18 mouse cellular contexts compared by ENCODE assay signal in genomic region chr4:104987631-104988030, GRCm38 (mm10).
A peak's percentile ranks its signal among the peaks of the same experiment; 100 is the strongest.
DNase-seq lines count a peak whose midpoint lies in the region; ATAC-seq and TF ChIP-seq lines count a peak whose summit lies in the region.
"Had no signal": no experiment of that assay in that cellular context is flagged by ENCODE, and none has a peak within 500 bp of the region (broad histone marks: within the 10 kb centered on the region; RNA-seq: fewer than 3 reads in every experiment).

No protein-coding gene starts in this region.

- 0 out of 2 replicates have a peak, but pooled peaks cover 2% of the 10 kb centered on the region for H3K4me1 ChIP-seq in kidney, embryonic 15.5 days
- peaks cover 12 to 37% of the 10 kb centered on the region in 2 experiments for H3K4me1 ChIP-seq in MEL (ENCODE audit: control insufficient read depth in 1 of 2, insufficient read depth in 2 of 2, low read length in 2 of 2)
- H3K4me1 ChIP-seq: embryonic facial prominence, embryonic 15.5 days; heart, embryonic 10.5 days; hindbrain, embryonic 13.5 days had no signal

- H3K27me3 ChIP-seq in kidney, embryonic 15.5 days: no peaks in the 10 kb centered on the region
- H3K27me3 ChIP-seq in MEL (ENCODE audit: control insufficient read depth in 1 of 2, insufficient read depth in 2 of 2, low read length in 2 of 2) (no peaks in the 10 kb centered on the region), Patski (no peaks in the 10 kb centered on the region)
- H3K27me3 ChIP-seq: embryonic facial prominence, embryonic 15.5 days; hindbrain, embryonic 13.5 days had no signal

- CTCF ChIA-PET in Patski (lab: Charles Lee): interaction anchor here (1.2 kb wide), 1 partner anchor 26 kb away, joined by 3 read pairs; no protein-coding TSS in a partner anchor

- no peak overlapping the region for H3K27ac ChIP-seq in kidney, embryonic 15.5 days
- H3K27ac ChIP-seq in MEL (ENCODE audit: control insufficient read depth, low read depth, low read length): no peak overlapping the region
- H3K27ac ChIP-seq: embryonic facial prominence, embryonic 15.5 days; forebrain, embryonic 10.5 days; gastrocnemius, adult 2 months; heart, embryonic 10.5 days; hindbrain, embryonic 13.5 days; hindbrain, postnatal 0 days had no signal

- TF ChIP-seq RAD21 in MEL (IDR thresholded peaks at IDR 0.05; ENCODE audit: low read depth, low read length): no peak

- DNase-seq in kidney, adult 9 months: peak; percentile 22
- DNase-seq in MEL (ENCODE audit: low read depth, low spot score) (no peak), Patski (ENCODE audit: low read depth, low spot score) (peak; percentile 28)
- no peak for DNase-seq in Muller cell, postnatal 12 days (ENCODE audit: inconsistent ontology term)
- no peak for DNase-seq in embryo, embryonic 9.5 days (ENCODE audit: extremely low spot score)
- DNase-seq: B cell, adult 2 months; gastrocnemius, postnatal 25 days had no signal

- H3K36me3 ChIP-seq in kidney, embryonic 15.5 days: no peaks in the 10 kb centered on the region
- peaks cover 0 to 43% of the 10 kb centered on the region in 2 experiments; a peak in 2 of 4 replicates for H3K36me3 ChIP-seq in MEL (ENCODE audit: control insufficient read depth in 1 of 2, insufficient read depth in 2 of 2, low read length in 2 of 2)
- H3K36me3 ChIP-seq: embryonic facial prominence, embryonic 15.5 days; forebrain, embryonic 10.5 days; G1E; heart, embryonic 10.5 days; hindbrain, embryonic 13.5 days had no signal

- H3K9me3 ChIP-seq in kidney, embryonic 15.5 days (replicated peaks): no peaks in the 10 kb centered on the region
- H3K9me3 ChIP-seq in MEL (replicated peaks; ENCODE audit: insufficient read depth, low read length): no peaks in the 10 kb centered on the region
- H3K9me3 ChIP-seq: embryonic facial prominence, embryonic 15.5 days; forebrain, embryonic 10.5 days; heart, embryonic 10.5 days; hindbrain, embryonic 13.5 days had no signal

- no peak overlapping the region for H3K9ac ChIP-seq in kidney, embryonic 15.5 days
- H3K9ac ChIP-seq in MEL (ENCODE audit: control insufficient read depth, low read depth, low read length, poor library complexity, severe bottlenecking): no peak overlapping the region
- H3K9ac ChIP-seq: embryonic facial prominence, embryonic 15.5 days; hindbrain, embryonic 13.5 days had no signal

- TF ChIP-seq CTCF in MEL (IDR thresholded peaks at IDR 0.05 in 2 of 3, conservative IDR thresholded peaks at IDR 0.05 in 1 of 3; ENCODE audit: control insufficient read depth in 1 of 3, insufficient read depth in 1 of 3, low read depth in 2 of 3, low read length in 3 of 3, poor library complexity in 1 of 3, severe bottlenecking in 1 of 3): no peak
- TF ChIP-seq CTCF in Patski (IDR thresholded peaks at IDR 0.05): no peak

- in situ Hi-C loops in Patski (cut with MboI; ENCODE audit: low pct_unique_long_range_greater_than_20kb): no loop called here

- no peaks in the 10 kb centered on the region for H3K79me2 ChIP-seq in MEL (ENCODE audit: control insufficient read depth, insufficient read depth, low read length, poor library complexity)

- no peak overlapping the region for H3K4me2 ChIP-seq in kidney, embryonic 15.5 days
- H3K4me2 ChIP-seq: embryonic facial prominence, embryonic 15.5 days; hindbrain, embryonic 13.5 days had no signal

- WGBS in kidney, embryonic 15.5 days: 52% methylated on average over 7 of the region's 7 CpGs

- TF ChIP-seq EP300 in MEL (IDR thresholded peaks at IDR 0.05; ENCODE audit: low read depth in 1 of 2, low read length in 2 of 2): no peak

- no peak for ATAC-seq in kidney, embryonic 15.5 days (replicated peaks; ENCODE audit: low FRiP score)
- no peak for ATAC-seq in Patski
- ATAC-seq: CD4-positive, CD25-positive, alpha-beta regulatory T cell, adult 4 months; forebrain, embryonic 14.5 days; hindbrain, postnatal 0 days had no signal

- no peak overlapping the region for H3K4me3 ChIP-seq in kidney, embryonic 15.5 days (replicated peaks)
- H3K4me3 ChIP-seq in MEL (ENCODE audit: control insufficient read depth in 1 of 2, insufficient read depth in 1 of 2, low read depth in 2 of 2, low read length in 2 of 2): no peak overlapping the region
- H3K4me3 ChIP-seq: embryonic facial prominence, embryonic 15.5 days; erythroblast, embryonic 14.5 days; forebrain, embryonic 10.5 days; gastrocnemius, adult 2 months; heart, embryonic 10.5 days; hindbrain, embryonic 13.5 days had no signal

- POLR2A ChIA-PET in Patski (lab: Charles Lee): interaction anchor here (0.5 to 0.7 kb wide), 2 partner anchors 11 to 568 kb away, joined by 3 to 6 read pairs; no protein-coding TSS in a partner anchor

- TF ChIP-seq POLR2A in MEL (IDR thresholded peaks at IDR 0.05; ENCODE audit: control insufficient read depth in 1 of 2, insufficient read depth in 1 of 2, low read depth in 1 of 2, low read length in 2 of 2, poor library complexity in 1 of 2): no peak

TF ChIP-seq in MEL, 35 proteins besides CTCF, POLR2A, EP300 and RAD21:
- TF ChIP-seq KAT2A (conservative IDR thresholded peaks at IDR 0.05; ENCODE audit: low read depth, low read length) (no peak), RCOR1 (IDR thresholded peaks at IDR 0.05; ENCODE audit: low read depth, low read length) (0 out of 2 replicates have a peak, but pooled peaks have one; percentile 8), ETS1 (IDR thresholded peaks at IDR 0.05; ENCODE audit: low read depth, low read length) (no peak)

Comparison
In these comparisons a context has a peak if more than half of its experiments do, and no peak if none do; other contexts are left out.
1. DNase-seq: peak in kidney, adult 9 months (single experiment) and Patski (single experiment); none in MEL (single experiment), Muller cell, postnatal 12 days (single experiment) and embryo, embryonic 9.5 days (single experiment).